ENCODE assay signal across 8 mouse cellular contexts in genomic region chr1:73862323-73863073, GRCm38 (mm10).
DNase-seq lines count a peak whose midpoint lies in the region; ATAC-seq and TF ChIP-seq lines count a peak whose summit lies in the region.

No protein-coding gene starts in this region.

- peaks cover 2% of the 10 kb centered on the region; the same call in 1 of the 2 replicates for H3K4me1 ChIP-seq in intestine, embryonic 16.5 days (ENCODE audit: control insufficient read depth, insufficient read depth, low read length)
- H3K4me1 ChIP-seq in liver, adult 2 months (ENCODE audit: control insufficient read depth, insufficient read depth, low read length): no peaks in the 10 kb centered on the region

- WGBS in intestine, embryonic 16.5 days: 9% methylated on average over 15 of the region's 15 CpGs
- 32% methylated on average over 15 of the region's 15 CpGs for WGBS in liver, adult 2 months

- peak overlapping the region; percentile 49 for H3K4me2 ChIP-seq in intestine, embryonic 16.5 days (ENCODE audit: low read depth, low read length)
- peak overlapping the region; percentile 12 for H3K4me2 ChIP-seq in myocyte (ENCODE audit: low read depth)

- TF ChIP-seq POLR2A in liver, adult 2 months (IDR thresholded peaks at IDR 0.05; ENCODE audit: extremely low read depth, insufficient read depth, low read length): no peak
- no peak for TF ChIP-seq POLR2A in myocyte (IDR thresholded peaks at IDR 0.05; ENCODE audit: insufficient read length, low read depth)

- H3K9ac ChIP-seq in intestine, embryonic 16.5 days (ENCODE audit: low read depth, low read length): peak overlapping the region; percentile 64
- no peak overlapping the region for H3K9ac ChIP-seq in liver, adult 2 months (ENCODE audit: low read depth, low read length)

- H3ac ChIP-seq in myocyte (ENCODE audit: control insufficient read depth, insufficient read length): no peak overlapping the region

- H3K27ac ChIP-seq in intestine, embryonic 16.5 days (ENCODE audit: low read length): peak overlapping the region; percentile 70
- H3K27ac ChIP-seq in liver, adult 2 months (replicated peaks; ENCODE audit: insufficient read depth, low read depth, low read length): no peak overlapping the region

- no peaks in the 10 kb centered on the region for H3K27me3 ChIP-seq in intestine, embryonic 16.5 days (replicated peaks; ENCODE audit: control insufficient read depth, insufficient read depth, low read length)
- no peaks in the 10 kb centered on the region for H3K27me3 ChIP-seq in liver, adult 2 months (ENCODE audit: control insufficient read depth, insufficient read depth, low read length)
- no peaks in the 10 kb centered on the region for H3K27me3 ChIP-seq in myocyte (ENCODE audit: control insufficient read depth, insufficient read depth, insufficient read length)

- no peaks in the 10 kb centered on the region for H3K36me3 ChIP-seq in intestine, embryonic 16.5 days (ENCODE audit: control insufficient read depth, insufficient read depth, low read length)
- no peaks in the 10 kb centered on the region for H3K36me3 ChIP-seq in liver, adult 2 months (ENCODE audit: control insufficient read depth, insufficient read depth, low read length)
- H3K36me3 ChIP-seq in myocyte (ENCODE audit: control insufficient read depth, insufficient read depth): no peaks in the 10 kb centered on the region

- DNase-seq in left cerebral cortex, postnatal 10 days (ENCODE audit: extremely low spot score in 1 of 2, low spot score in 2 of 2): peak; percentile 20 to 77
- DNase-seq in left cerebral cortex, adult 8-10 months (ENCODE audit: low spot score in 2 of 2): no peak
- peak; percentile 90 for DNase-seq in embryo, embryonic 10 days (ENCODE audit: low spot score)
- DNase-seq in gastrocnemius, postnatal 4 days (ENCODE audit: low spot score in 2 of 2): peak; percentile 51 to 73
- no peak for DNase-seq in liver, adult 2 months (ENCODE audit: extremely low read depth, low read depth, low spot score)
- peak; percentile 15 for DNase-seq in thymus, postnatal 25 days

- TF ChIP-seq CTCF in liver, adult 2 months (IDR thresholded peaks at IDR 0.05; ENCODE audit: low read depth, low read length): peak; percentile 50

- H3K9me3 ChIP-seq in intestine, embryonic 16.5 days (ENCODE audit: control insufficient read depth, low read length): no peaks in the 10 kb centered on the region

- H3K4me3 ChIP-seq in intestine, embryonic 16.5 days (ENCODE audit: low read length): peak overlapping the region; percentile 35
- H3K4me3 ChIP-seq in liver, adult 2 months (ENCODE audit: insufficient read depth, low read depth, low read length): no peak overlapping the region
- H3K4me3 ChIP-seq in myocyte: no peak overlapping the region

- H3K79me2 ChIP-seq in liver, adult 2 months (ENCODE audit: control insufficient read depth, insufficient read depth, low read length): no peaks in the 10 kb centered on the region
- H3K79me2 ChIP-seq in myocyte (ENCODE audit: control insufficient read depth, insufficient read depth): no peaks in the 10 kb centered on the region

- ATAC-seq in intestine, embryonic 16.5 days: peak; percentile 100

- intact Hi-C loops in left cerebral cortex, postnatal 10 days (cut with DNase I): no loop called here

TF ChIP-seq in myocyte, 11 proteins besides CTCF, POLR2A, EP300 and RAD21:
- TF ChIP-seq USF1 (IDR thresholded peaks at IDR 0.05; ENCODE audit: low read depth): no peak
- TF ChIP-seq MAX (IDR thresholded peaks at IDR 0.05; ENCODE audit: low read depth): no peak
- TF ChIP-seq TCF12 (IDR thresholded peaks at IDR 0.05; ENCODE audit: insufficient read depth, poor library complexity, severe bottlenecking): no peak
- no peak for TF ChIP-seq POLR2AphosphoS2 (IDR thresholded peaks at IDR 0.05; ENCODE audit: insufficient read length, low read depth)
- no peak for TF ChIP-seq SRF (IDR thresholded peaks at IDR 0.05; ENCODE audit: control insufficient read depth, insufficient read length, low read depth)
- no peak for TF ChIP-seq MYOD1 (IDR thresholded peaks at IDR 0.05; ENCODE audit: control insufficient read depth in 1 of 3, insufficient read length in 2 of 3, low read depth in 2 of 3)
- no peak for TF ChIP-seq MYOG (IDR thresholded peaks at IDR 0.05; ENCODE audit: control insufficient read depth in 1 of 3, insufficient read depth in 1 of 3, insufficient read length in 2 of 3, low read depth in 2 of 3)
- TF ChIP-seq TCF3 (IDR thresholded peaks at IDR 0.05; ENCODE audit: insufficient read length, low read depth): no peak
- no peak for TF ChIP-seq REST (IDR thresholded peaks at IDR 0.05; ENCODE audit: insufficient read depth, insufficient read length)
- TF ChIP-seq CEBPB (IDR thresholded peaks at IDR 0.05; ENCODE audit: insufficient read depth, poor library complexity, severe bottlenecking): no peak
- no peak for TF ChIP-seq E2F4 (IDR thresholded peaks at IDR 0.05; ENCODE audit: insufficient read depth)
TF ChIP-seq in myocyte: peak in this region for 0.

Comparison
In these comparisons a context has a peak if more than half of its experiments do, and no peak if none do; other contexts are left out.
1. DNase-seq: peak in left cerebral cortex, postnatal 10 days (2 of 2), embryo, embryonic 10 days (single experiment), gastrocnemius, postnatal 4 days (2 of 2) and thymus, postnatal 25 days (single experiment); none in left cerebral cortex, adult 8-10 months (0 of 2) and liver, adult 2 months (single experiment).